Mouse (Mus musculus): ENCODE measurements around the gene Uhrf1bp1. TPM values are rescaled to one million over a fixed set of nuclear protein-coding genes. Genes with fewer than 3 reads are reported as not detected.

The Uhrf1bp1 gene
- polyA plus RNA-seq, 1 experiment from 2014 or later, result 1.5 TPM

DNA sequence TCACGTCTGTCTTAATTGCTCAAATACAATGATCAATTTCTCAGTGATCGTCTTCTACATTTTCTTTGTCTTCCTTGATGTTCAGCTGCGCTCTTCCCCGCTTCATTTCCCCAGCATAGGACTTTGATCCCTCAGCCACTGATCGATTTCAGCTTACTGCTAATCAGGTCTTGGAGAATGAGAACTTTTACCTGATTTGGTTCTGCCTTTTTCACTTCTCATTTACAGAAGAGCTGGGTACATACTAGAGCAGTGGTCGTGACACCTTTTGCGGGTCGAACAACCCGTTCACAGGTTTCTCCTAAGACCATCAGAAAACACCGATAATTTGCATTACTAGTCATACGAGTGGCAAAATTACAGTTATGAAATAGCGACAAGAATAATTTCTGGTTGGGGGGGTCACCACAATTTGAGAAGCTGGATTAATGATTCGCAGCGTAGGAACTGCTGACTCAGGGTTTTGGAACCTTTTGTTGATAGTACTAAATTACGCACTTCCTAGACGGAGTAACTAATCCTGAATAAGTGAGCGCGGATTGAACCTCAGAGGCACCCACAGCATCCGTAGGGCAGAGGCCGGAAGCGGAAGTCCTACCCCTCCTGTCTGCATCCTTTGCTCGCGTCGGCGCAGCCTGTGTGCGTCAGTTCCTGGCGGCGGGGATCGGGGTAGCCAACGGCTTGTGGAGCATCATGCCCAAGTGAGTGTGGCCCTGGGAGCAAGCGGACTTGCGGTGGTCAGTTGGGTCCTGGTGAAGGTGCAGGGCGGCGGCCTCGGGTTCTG, 16.6 kb upstream of the Uhrf1bp1 start:
- WGBS, result 3% methylated on average over 35 of the region's 35 CpGs
- Histone ChIP-seq H3K9ac (replicated peaks; ENCODE audit: low read depth) (peak overlapping the region; percentile 76), H3K4me3 (ENCODE audit: low read depth, low read length) (peak overlapping the region; percentile 86), H3K27ac (ENCODE audit: low read length) (peak overlapping the region; percentile 54; the same call in 1 of the 2 replicates), H3K36me3 (ENCODE audit: insufficient read depth, low read length) (peaks cover 8% of the 10 kb centered on the region; the same call in 1 of the 2 replicates), H3K4me1 (ENCODE audit: insufficient read depth, low read depth, low read length) (no peaks in the 10 kb centered on the region; the same call in 1 of the 2 replicates), H3K4me2 (replicated peaks; ENCODE audit: low read depth, low read length) (peak overlapping the region; percentile 80), H3K9me3 (ENCODE audit: low read length) (no peaks in the 10 kb centered on the region), H3K27me3 (replicated peaks; ENCODE audit: insufficient read depth, low read length) (no peaks in the 10 kb centered on the region)
- DNase-seq (ENCODE audit: low spot score) (peak; percentile 99), ATAC-seq (peak; percentile 100)
- TF ChIP-seq CTCF (IDR thresholded peaks at IDR 0.05), result peak; percentile 30; the same call in 1 of the 2 replicates
- TF ChIP-seq EP300 (IDR thresholded peaks at IDR 0.05), result peak; percentile 86; the same call in 1 of the 2 replicates

DNA sequence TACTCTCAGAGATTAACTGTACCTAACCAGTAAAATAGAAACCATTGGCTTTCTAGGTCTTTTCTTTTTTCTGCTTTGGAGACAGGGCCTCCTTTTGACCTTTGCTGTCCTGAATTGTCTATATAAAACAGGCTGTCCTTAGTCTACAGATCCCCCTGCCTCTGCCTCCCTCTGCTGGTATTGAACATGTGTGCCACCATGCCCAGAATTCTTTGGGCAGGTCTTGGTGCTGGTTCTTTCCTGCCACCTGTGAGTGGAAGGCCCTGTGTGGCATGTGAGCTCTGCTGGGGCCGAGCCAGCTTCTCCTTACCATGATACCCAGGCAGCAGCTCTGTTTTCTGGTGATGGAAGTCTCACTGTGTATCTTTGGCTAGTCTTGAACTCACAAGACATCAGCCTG, 7.9 kb upstream of the Uhrf1bp1 start:
- Histone ChIP-seq H3K9me3 (ENCODE audit: low read length) (no peaks in the 10 kb centered on the region), H3K9ac (replicated peaks; ENCODE audit: low read depth) (no peak overlapping the region), H3K27ac (ENCODE audit: low read length) (no peak overlapping the region), H3K4me1 (ENCODE audit: insufficient read depth, low read depth, low read length) (no peaks in the 10 kb centered on the region), H3K27me3 (replicated peaks; ENCODE audit: insufficient read depth, low read length) (no peaks in the 10 kb centered on the region), H3K36me3 (ENCODE audit: insufficient read depth, low read length) (peaks cover 60% of the 10 kb centered on the region), H3K4me3 (ENCODE audit: low read depth, low read length) (no peak overlapping the region), H3K4me2 (replicated peaks; ENCODE audit: low read depth, low read length) (no peak overlapping the region)
- TF ChIP-seq CTCF (IDR thresholded peaks at IDR 0.05) (peak; percentile 26), EP300 (IDR thresholded peaks at IDR 0.05) (no peak)
- WGBS, result 85% methylated on average over 1 of the region's 1 CpGs
- ATAC-seq (no peak), DNase-seq (ENCODE audit: low spot score) (no peak)

DNA sequence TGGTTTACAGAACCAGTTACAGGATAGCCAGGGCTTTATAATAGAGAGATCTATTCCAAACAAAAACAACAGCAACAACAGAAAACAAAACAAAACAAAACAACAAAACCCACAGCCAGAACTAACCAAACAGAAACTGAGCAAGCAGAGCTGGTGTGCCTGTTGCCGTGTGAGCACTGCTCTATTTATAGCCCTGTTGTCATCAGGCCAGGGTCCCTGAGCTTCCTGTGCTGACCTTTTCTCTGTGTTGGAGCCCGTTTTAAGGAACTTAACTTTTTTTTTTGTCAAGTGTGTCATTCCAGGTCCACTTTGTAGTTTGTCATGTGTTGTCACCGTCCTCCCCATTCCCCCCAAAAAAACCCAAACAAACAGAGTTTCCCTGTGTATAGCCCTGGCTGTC, 5.2 kb upstream of the Uhrf1bp1 start:
- Histone ChIP-seq H3K36me3 (ENCODE audit: insufficient read depth, low read length) (peaks cover 41% of the 10 kb centered on the region), H3K27me3 (replicated peaks; ENCODE audit: insufficient read depth, low read length) (no peaks in the 10 kb centered on the region), H3K9me3 (ENCODE audit: low read length) (no peaks in the 10 kb centered on the region), H3K4me1 (ENCODE audit: insufficient read depth, low read depth, low read length) (no peaks in the 10 kb centered on the region), H3K4me2 (replicated peaks; ENCODE audit: low read depth, low read length) (no peak overlapping the region), H3K4me3 (ENCODE audit: low read depth, low read length) (no peak overlapping the region), H3K9ac (replicated peaks; ENCODE audit: low read depth) (no peak overlapping the region), H3K27ac (ENCODE audit: low read length) (no peak overlapping the region)
- TF ChIP-seq EP300 (IDR thresholded peaks at IDR 0.05), result no peak
- no peak for TF ChIP-seq CTCF (IDR thresholded peaks at IDR 0.05)
- no peak for DNase-seq (ENCODE audit: low spot score)
- no peak for ATAC-seq
- WGBS, result 38% methylated on average over 3 of the region's 3 CpGs

DNA sequence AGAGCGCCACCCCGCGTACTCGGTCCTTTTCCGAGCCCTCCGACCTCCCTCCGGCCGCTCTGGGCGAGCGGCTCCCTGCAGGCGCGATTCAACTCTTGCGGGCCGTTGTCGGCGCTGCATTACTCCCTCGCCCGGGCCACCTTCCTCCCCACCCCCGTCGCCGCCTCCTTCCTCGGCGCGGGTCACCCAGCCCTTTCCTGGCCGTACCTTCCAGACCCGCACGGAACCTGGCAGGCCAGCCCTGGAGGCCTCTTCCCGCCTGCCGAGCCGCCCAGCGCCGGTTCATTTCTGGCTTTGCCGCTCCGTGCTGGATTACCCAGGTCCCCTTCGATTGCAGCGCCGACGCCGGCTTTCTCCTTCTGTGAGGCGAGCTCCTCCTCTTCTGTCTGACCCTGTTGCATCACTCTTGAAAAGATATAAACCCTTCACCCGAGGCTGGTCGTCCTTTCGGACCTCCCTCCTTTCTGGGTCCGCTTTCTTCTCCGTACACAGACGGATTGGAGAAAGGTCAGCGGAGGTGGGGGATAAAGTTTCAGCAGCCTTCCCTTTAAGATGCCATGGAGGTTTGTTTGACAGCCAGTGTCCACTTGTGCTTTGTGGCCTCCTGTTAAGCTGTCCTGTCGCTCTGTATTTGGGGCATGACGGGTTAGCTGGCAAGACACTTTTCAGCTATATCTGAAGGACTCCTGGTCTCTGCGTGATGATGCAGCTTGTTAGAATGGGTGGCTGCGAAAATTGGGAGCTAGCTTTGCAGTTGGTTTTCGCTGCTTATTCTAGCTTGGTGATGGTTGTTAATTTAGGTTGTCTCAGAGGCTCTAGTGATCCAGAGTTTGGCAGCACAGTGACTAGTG, 782 bp downstream of the Uhrf1bp1 start:
- TF ChIP-seq EP300 (IDR thresholded peaks at IDR 0.05), result no peak
- TF ChIP-seq CTCF (IDR thresholded peaks at IDR 0.05), result no peak; the same call in 1 of the 2 replicates
- WGBS, result 1% methylated on average over 50 of the region's 52 CpGs
- Histone ChIP-seq H3K27ac (ENCODE audit: low read length) (peak overlapping the region; percentile 81), H3K9ac (replicated peaks; ENCODE audit: low read depth) (peak overlapping the region; percentile 75), H3K4me3 (ENCODE audit: low read depth, low read length) (peak overlapping the region; percentile 92), H3K27me3 (replicated peaks; ENCODE audit: insufficient read depth, low read length) (no peaks in the 10 kb centered on the region), H3K9me3 (ENCODE audit: low read length) (no peaks in the 10 kb centered on the region), H3K36me3 (ENCODE audit: insufficient read depth, low read length) (peaks cover 11% of the 10 kb centered on the region; the same call in 1 of the 2 replicates), H3K4me1 (ENCODE audit: insufficient read depth, low read depth, low read length) (peaks cover 5% of the 10 kb centered on the region; the same call in 1 of the 2 replicates), H3K4me2 (replicated peaks; ENCODE audit: low read depth, low read length) (peak overlapping the region; percentile 99)
- ATAC-seq (peak; percentile 73), DNase-seq (ENCODE audit: low spot score) (peak; percentile 79)

DNA sequence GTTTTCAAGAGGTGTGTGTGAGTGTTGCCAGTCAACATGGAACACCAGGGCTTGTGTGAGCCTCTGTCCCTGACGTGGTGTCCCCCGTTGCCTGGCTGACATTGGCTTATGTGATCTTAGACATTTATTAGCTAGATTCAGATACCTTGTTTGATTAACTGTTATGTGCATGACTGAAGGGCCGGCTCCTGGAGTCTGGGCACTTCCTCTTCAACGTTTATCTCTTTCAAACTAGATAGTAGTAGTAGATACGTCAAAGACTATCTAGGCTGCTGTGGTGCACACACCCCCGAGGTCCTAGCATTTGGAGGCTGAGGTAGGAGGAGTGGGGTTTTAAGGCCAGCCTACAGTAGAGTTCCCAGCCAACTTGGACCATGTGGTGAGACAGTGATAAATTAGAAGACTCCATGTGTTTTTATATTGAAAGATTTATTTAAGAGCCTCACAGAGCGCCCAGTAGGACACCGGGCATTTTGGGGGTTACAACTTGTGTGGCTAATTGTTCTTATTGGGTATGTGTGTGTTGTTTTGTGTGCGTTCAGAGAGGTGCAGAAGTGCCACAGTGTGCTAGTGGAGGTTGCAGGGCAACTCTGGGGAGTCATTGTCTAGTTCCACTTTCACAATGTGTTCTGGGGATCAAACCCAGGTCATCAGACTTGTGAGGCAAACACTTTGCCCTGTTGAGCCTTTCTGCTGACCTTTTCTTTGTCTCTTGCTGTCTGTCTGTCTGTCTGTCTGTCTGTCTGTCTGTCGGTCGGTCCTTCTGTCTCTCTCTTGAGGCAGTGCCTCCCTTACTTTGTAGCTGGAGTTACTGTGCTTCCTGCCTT, 1.6 kb downstream of the Uhrf1bp1 start:
- H3K4me2 ChIP-seq (replicated peaks; ENCODE audit: low read depth, low read length), result peak overlapping the region; percentile 99
- DNase-seq (ENCODE audit: low spot score) (no peak), ATAC-seq (no peak)
- H3K27me3 ChIP-seq (replicated peaks; ENCODE audit: insufficient read depth, low read length), result no peaks in the 10 kb centered on the region
- no peaks in the 10 kb centered on the region for H3K9me3 ChIP-seq (ENCODE audit: low read length)
- 32% methylated on average over 11 of the region's 11 CpGs for WGBS
- TF ChIP-seq CTCF (IDR thresholded peaks at IDR 0.05) (no peak), EP300 (IDR thresholded peaks at IDR 0.05) (no peak)
- H3K4me3 ChIP-seq (ENCODE audit: low read depth, low read length), result peak overlapping the region; percentile 92; the same call in 1 of the 2 replicates
- H3K9ac ChIP-seq (replicated peaks; ENCODE audit: low read depth), result no peak overlapping the region
- H3K4me1 ChIP-seq (ENCODE audit: insufficient read depth, low read depth, low read length), result peaks cover 5% of the 10 kb centered on the region; the same call in 1 of the 2 replicates
- no peak overlapping the region for H3K27ac ChIP-seq (ENCODE audit: low read length)
- 0 out of 2 replicates have a peak, but pooled peaks cover 3% of the 10 kb centered on the region for H3K36me3 ChIP-seq (ENCODE audit: insufficient read depth, low read length)

All from lung, postnatal 0 days (tissue).